Mouse (Mus musculus): Measurements from ENCODE around the gene Galnt2.

DNA sequence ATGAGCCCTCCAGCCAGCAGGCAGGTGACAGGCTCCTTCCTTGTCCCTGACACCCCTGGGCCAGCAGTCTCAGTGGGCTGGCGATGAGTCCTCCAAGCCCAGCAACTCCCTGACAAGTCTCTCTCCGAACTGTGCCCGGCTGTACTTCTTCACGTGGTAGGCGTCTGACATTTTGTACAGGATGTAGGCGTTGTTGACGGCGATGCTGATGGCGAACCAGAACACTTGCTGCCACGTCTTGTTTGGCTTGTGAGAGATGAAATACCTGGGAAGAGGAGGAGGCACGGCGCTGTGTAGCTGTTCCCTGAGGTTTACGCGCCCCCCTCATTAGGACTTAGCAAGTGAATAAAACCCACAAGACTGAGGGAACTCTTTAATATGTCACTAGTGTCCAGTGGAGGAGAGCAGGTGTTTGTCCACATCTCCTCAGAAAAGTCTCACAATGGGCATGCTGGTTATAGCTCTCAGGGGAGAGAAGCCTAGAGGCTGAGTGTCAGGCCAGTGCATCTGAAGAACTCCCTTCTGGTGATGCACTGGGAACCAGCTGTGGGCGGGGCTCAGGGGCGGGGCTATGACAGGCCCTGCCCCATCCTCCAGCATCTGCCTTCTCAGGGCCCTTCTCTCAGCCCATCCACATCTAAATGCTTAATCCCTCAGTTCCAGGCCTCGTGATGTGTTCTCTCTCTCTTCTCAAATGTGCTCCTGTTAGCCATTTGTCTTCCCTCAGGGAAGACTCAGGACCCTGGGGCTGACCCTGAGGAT, 139.4 kb downstream of the Galnt2 start:
- no peak for TF ChIP-seq EP300 (IDR thresholded peaks at IDR 0.05; ENCODE audit: insufficient read depth, low read depth, low read length)
- TF ChIP-seq CTCF (IDR thresholded peaks at IDR 0.05; ENCODE audit: low read depth, low read length) = no peak

All from ES-Bruce4 (cell line).